Mouse (Mus musculus): ENCODE results near the gene C1qtnf6.

DNA sequence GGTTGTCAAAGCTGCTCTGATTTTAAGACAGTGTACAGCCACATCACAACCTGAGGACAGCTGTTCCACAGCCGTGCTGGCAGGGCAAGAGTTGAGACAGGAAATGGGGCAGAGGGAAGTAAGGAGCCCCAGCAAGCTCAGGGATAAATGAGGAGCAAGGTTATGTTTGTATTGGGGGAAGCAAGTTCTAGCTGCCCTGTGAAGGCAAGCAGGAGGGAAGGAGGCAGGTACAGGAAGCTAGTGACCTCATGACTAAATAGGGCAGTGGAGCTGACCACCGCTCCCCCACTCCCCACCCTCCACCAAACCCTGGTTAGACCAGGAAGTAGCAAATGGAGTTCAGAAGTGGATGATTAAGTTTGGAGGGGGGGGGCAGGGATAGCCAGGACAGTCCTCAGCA lies 50.2 kb downstream of the C1qtnf6 start:
- TF ChIP-seq CTCF (IDR thresholded peaks at IDR 0.05): no peak
- no peak for TF ChIP-seq EP300 (IDR thresholded peaks at IDR 0.05)

All from lung, postnatal 0 days (tissue).